Mouse (Mus musculus): ENCODE measurements around the gene Cldn6.

DNA sequence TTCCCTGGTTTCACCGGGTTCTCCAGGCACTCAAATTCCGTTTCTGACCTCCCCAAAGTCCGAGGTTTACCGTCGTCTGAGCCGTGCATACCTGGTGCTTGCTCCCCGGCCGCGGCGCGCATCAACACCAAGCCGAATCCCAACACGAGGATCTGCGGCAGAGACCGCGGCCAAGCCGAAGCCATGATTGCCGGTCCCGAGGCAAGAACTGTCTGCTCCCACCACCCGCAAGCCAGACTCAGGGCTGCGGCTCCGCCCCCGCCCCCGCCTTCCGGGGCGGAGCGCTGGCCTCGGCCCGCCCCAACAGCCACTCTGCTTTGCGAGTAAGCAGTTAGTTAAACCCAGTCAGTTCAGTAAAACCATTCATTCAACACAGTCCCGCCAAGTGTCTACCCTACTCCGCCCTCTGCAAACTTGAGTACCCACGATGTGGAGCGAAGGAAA lies 1.8 kb upstream of the Cldn6 start, which contains the start of gene Tnfrsf12a:
- TF ChIP-seq POLR2A (IDR thresholded peaks at IDR 0.05; ENCODE audit: extremely low read depth, insufficient read depth, low read length) (peak; percentile 86), CTCF (IDR thresholded peaks at IDR 0.05; ENCODE audit: extremely low read depth, insufficient read depth, low read length) (no peak)
